Mouse (Mus musculus) bone marrow macrophage, adult 2 months (primary cell): ENCODE measurements around the gene Tnfsf12. TPM values are rescaled to one million over a fixed set of nuclear protein-coding genes. Genes with fewer than 3 reads are reported as not detected.

Source experiments
- H3K27ac ChIP-seq: 2 replicates; pipeline ENCODE4 v1.5.1; 2012; ENCODE audit warnings: low read depth, low read length; ENCODE audit not compliant: insufficient read depth
- H3K4me1 ChIP-seq: 2 replicates; pipeline ENCODE4 v1.6.1; 2012; ENCODE audit warnings: low read length; ENCODE audit not compliant: control insufficient read depth, insufficient read depth
- H3K4me3 ChIP-seq: 2 replicates; pipeline ENCODE4 v1.5.1; 2012; ENCODE audit warnings: mild to moderate bottlenecking, low read length, moderate library complexity; ENCODE audit not compliant: insufficient read depth
- CTCF ChIP-seq: IDR thresholded peaks from 2 replicates; pipeline ENCODE4 v1.5.1; 2012; ENCODE audit warnings: low read depth, mild to moderate bottlenecking, low read length, moderate library complexity
- POLR2A ChIP-seq: IDR thresholded peaks from 2 replicates; pipeline ENCODE4 v1.6.1; 2012; ENCODE audit warnings: mild to moderate bottlenecking, low read depth, low read length, borderline replicate concordance
- polyA plus RNA-seq: library from polyadenylated mRNA; stranded (reverse); fragments of >200 nt; gene quantifications from 2 replicates; pipeline ENCODE4 v1.2.4, GENCODE M21; 2012; ENCODE audit not compliant: missing spikeins, insufficient read depth, insufficient read length

Tnfsf12 gene
- polyA plus RNA-seq, 1 experiment = 97.6 TPM

GRCm38 (mm10) chr11:69665457-69665960 lies 30.1 kb downstream of the Tnfsf12 start:
- peaks cover 20% of the 10 kb centered on the region for H3K4me1 ChIP-seq
- TF ChIP-seq CTCF = no peak
- TF ChIP-seq POLR2A = no peak
- peak overlapping the region; percentile 96 for H3K27ac ChIP-seq
- H3K4me3 ChIP-seq = peak overlapping the region; percentile 90

- TF ChIP-seq CTCF (peak; percentile 16; the same call in 1 of the 2 replicates), POLR2A (no peak)
- peaks cover 20% of the 10 kb centered on the region for H3K4me1 ChIP-seq
- peak overlapping the region; percentile 90 for H3K4me3 ChIP-seq
- peak overlapping the region; percentile 96 for H3K27ac ChIP-seq
Observed at GRCm38 (mm10) chr11:69664841-69665240, 30.8 kb downstream of the Tnfsf12 start.

GRCm38 (mm10) chr11:69663795-69664194 lies 31.9 kb downstream of the Tnfsf12 start:
- H3K4me1 ChIP-seq = peaks cover 20% of the 10 kb centered on the region
- peak overlapping the region; percentile 90 for H3K4me3 ChIP-seq
- no peak for TF ChIP-seq CTCF
- TF ChIP-seq POLR2A = no peak
- peak overlapping the region; percentile 96 for H3K27ac ChIP-seq

- Histone ChIP-seq H3K4me1 (peaks cover 16% of the 10 kb centered on the region), H3K27ac (peak overlapping the region; percentile 96), H3K4me3 (peak overlapping the region; percentile 90)
- TF ChIP-seq POLR2A = no peak
- no peak for TF ChIP-seq CTCF
Observed at GRCm38 (mm10) chr11:69662967-69663671, 32.5 kb downstream of the Tnfsf12 start.

- TF ChIP-seq POLR2A = no peak; the same call in 1 of the 2 replicates
- no peak for TF ChIP-seq CTCF
- Histone ChIP-seq H3K27ac (peak within 1 kb of the TSS; percentile 96), H3K4me1 (peaks cover 12% of the 10 kb centered on the region), H3K4me3 (peak within 1 kb of the TSS; percentile 90)
Observed at GRCm38 (mm10) chr11:69662213-69662966, 33.3 kb downstream of the Tnfsf12 start, which contains the start of gene Mpdu1. Mpdu1 (minus strand) TSS chr11:69662642.

- H3K27ac ChIP-seq = peak overlapping the region; percentile 96
- peak overlapping the region; percentile 90 for H3K4me3 ChIP-seq
- peaks cover 9% of the 10 kb centered on the region for H3K4me1 ChIP-seq
- TF ChIP-seq POLR2A = no peak
- no peak for TF ChIP-seq CTCF
Observed at GRCm38 (mm10) chr11:69661221-69661881, 34.3 kb downstream of the Tnfsf12 start.

- H3K4me1 ChIP-seq = peaks cover 12% of the 10 kb centered on the region
- no peak overlapping the region for H3K4me3 ChIP-seq
- no peak overlapping the region for H3K27ac ChIP-seq
- no peak for TF ChIP-seq CTCF
- TF ChIP-seq POLR2A = no peak
Observed at GRCm38 (mm10) chr11:69657462-69657881, 38.2 kb downstream of the Tnfsf12 start.

- no peak overlapping the region for H3K27ac ChIP-seq
- peaks cover 12% of the 10 kb centered on the region for H3K4me1 ChIP-seq
- TF ChIP-seq POLR2A (no peak), CTCF (peak; percentile 73)
- H3K4me3 ChIP-seq = no peak overlapping the region
Observed at GRCm38 (mm10) chr11:69656617-69657461, 38.8 kb downstream of the Tnfsf12 start.

- Histone ChIP-seq H3K4me1 (peaks cover 12% of the 10 kb centered on the region), H3K27ac (no peak overlapping the region), H3K4me3 (no peak overlapping the region)
- TF ChIP-seq CTCF (no peak), POLR2A (no peak)
Observed at GRCm38 (mm10) chr11:69656065-69656455, 39.6 kb downstream of the Tnfsf12 start.
